Mouse (Mus musculus) myocyte (in vitro differentiated cells): ENCODE results near the gene Kpna2.

Source experiments
- CEBPB ChIP-seq: IDR thresholded peaks from 2 replicates; pipeline ENCODE4 v1.6.1; 2011; ENCODE audit warnings: mild to moderate bottlenecking, moderate library complexity; ENCODE audit not compliant: poor library complexity, insufficient read depth, severe bottlenecking
- E2F4 ChIP-seq: IDR thresholded peaks from one replicate; pipeline ENCODE4 v1.6.1; 2011; ENCODE audit warnings: mild to moderate bottlenecking, control low read depth, moderate library complexity; ENCODE audit not compliant: insufficient read depth
- MAX ChIP-seq: IDR thresholded peaks from one replicate; pipeline ENCODE4 v1.6.1; 2011; ENCODE audit warnings: low read depth, mild to moderate bottlenecking, control low read depth
- MYOD1 ChIP-seq, 3 experiments: IDR thresholded peaks; one replicate each; pipeline ENCODE4 v1.6.1; 2011; ENCODE audit warnings: control low read depth in 2 of 3, low read depth in 2 of 3, mild to moderate bottlenecking in 2 of 3, moderate library complexity in 1 of 3; ENCODE audit not compliant: insufficient read length in 2 of 3, control insufficient read depth in 1 of 3
- MYOG ChIP-seq, 3 experiments: IDR thresholded peaks; one replicate each; pipeline ENCODE4 v1.6.1; 2011; ENCODE audit warnings: control low read depth in 2 of 3, low read depth in 2 of 3, mild to moderate bottlenecking in 2 of 3; ENCODE audit not compliant: insufficient read length in 2 of 3, control insufficient read depth in 1 of 3, insufficient read depth in 1 of 3
- POLR2A ChIP-seq: IDR thresholded peaks from one replicate; pipeline ENCODE4 v1.6.1; 2011; ENCODE audit warnings: low read depth, mild to moderate bottlenecking, control low read depth, moderate library complexity; ENCODE audit not compliant: insufficient read length
- POLR2AphosphoS2 ChIP-seq: IDR thresholded peaks from one replicate; pipeline ENCODE4 v1.6.1; 2011; ENCODE audit warnings: low read depth, control low read depth; ENCODE audit not compliant: insufficient read length
- TCF12 ChIP-seq: IDR thresholded peaks from one replicate; pipeline ENCODE4 v1.6.1; 2011; ENCODE audit warnings: mild to moderate bottlenecking, control low read depth; ENCODE audit not compliant: poor library complexity, insufficient read depth, severe bottlenecking
- TCF3 ChIP-seq: IDR thresholded peaks from one replicate; pipeline ENCODE4 v1.6.1; 2011; ENCODE audit warnings: low read depth, control low read depth; ENCODE audit not compliant: insufficient read length
- USF1 ChIP-seq: IDR thresholded peaks from one replicate; pipeline ENCODE4 v1.6.1; 2011; ENCODE audit warnings: low read depth, mild to moderate bottlenecking, control low read depth, moderate library complexity

DNA sequence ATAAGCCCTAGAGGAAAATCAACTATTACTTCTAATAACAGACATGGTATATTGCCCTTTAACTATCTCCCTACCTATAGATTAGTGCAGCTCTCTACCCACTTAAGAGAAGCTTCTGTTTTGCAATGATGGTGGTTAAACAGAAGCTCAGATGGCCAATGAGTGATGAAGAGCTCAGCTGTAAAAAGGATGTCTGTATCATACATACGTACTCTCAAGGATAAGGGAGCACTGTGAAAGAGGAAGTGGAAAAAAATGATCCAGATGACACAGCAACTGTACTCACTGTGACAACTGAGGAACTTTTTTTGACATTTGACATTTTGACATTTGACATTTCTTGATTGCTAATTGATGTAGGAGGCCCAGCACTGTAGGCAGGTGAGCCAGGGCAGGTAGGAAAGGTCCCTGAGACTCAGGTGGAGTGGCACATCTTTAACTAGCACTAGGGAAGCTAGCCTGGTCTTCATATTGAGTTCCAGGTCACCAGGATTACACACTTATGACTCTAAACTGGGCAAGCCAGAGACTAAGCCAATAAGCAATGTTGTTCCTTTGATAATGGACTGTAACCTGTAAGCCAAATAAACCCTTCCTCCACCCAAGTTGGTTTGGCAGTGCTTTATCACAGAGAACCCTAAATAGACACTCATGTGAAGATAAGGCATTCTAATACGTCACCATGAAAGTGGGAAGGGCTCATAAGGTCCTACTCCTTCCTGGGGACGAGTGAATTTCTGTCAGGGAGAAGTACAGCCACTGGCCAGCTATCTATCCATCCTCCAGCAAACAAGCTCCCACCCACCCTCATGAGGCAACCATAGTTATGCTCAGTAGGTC is 4.9 kb downstream of the Kpna2 start:
- TF ChIP-seq POLR2A (no peak), TCF12 (no peak), MAX (no peak), POLR2AphosphoS2 (no peak), TCF3 (no peak), USF1 (no peak), E2F4 (no peak), MYOG (IDR thresholded peaks at IDR 0.05; ENCODE audit: control insufficient read depth in 1 of 3, insufficient read depth in 1 of 3, insufficient read length in 2 of 3, low read depth in 2 of 3) (no peak), CEBPB (no peak), MYOD1 (IDR thresholded peaks at IDR 0.05; ENCODE audit: control insufficient read depth in 1 of 3, insufficient read length in 2 of 3, low read depth in 2 of 3) (no peak)
